Mouse (Mus musculus) limb, embryonic 15.5 days (tissue): ENCODE data around the gene 4930516K23Rik. TPM values are rescaled to one million over a fixed set of nuclear protein-coding genes. Genes with fewer than 3 reads are reported as not detected.

Source experiments
- ATAC-seq: fragments of 200-750 bp; cut with Nextera tagmentation; 2 replicates; pipeline ENCODE4 v1.8.0; 2017; ENCODE audit warnings: low read depth, moderate TSS enrichment; ENCODE audit not compliant: insufficient number of reproducible peaks, low FRiP score, low TSS enrichment
- H3K27ac ChIP-seq: fragments of 300-500 bp; sonication (generic); 2 replicates; pipeline ENCODE4 v1.5.1; 2015; ENCODE audit warnings: moderate library complexity, mild to moderate bottlenecking, inconsistent platforms
- H3K27me3 ChIP-seq: fragments of 300-500 bp; sonication (generic); 2 replicates; pipeline ENCODE4 v1.6.1; 2015; ENCODE audit warnings: inconsistent platforms
- H3K36me3 ChIP-seq: fragments of 300-500 bp; sonication (generic); 2 replicates; pipeline ENCODE4 v1.6.1; 2015; ENCODE audit warnings: inconsistent platforms
- H3K4me1 ChIP-seq: fragments of 300-500 bp; sonication (generic); 2 replicates; pipeline ENCODE4 v1.6.1; 2015; ENCODE audit warnings: inconsistent platforms
- H3K4me2 ChIP-seq: fragments of 300-500 bp; sonication (generic); 2 replicates; pipeline ENCODE4 v1.6.1; 2015; ENCODE audit warnings: mild to moderate bottlenecking, inconsistent platforms
- H3K4me3 ChIP-seq: fragments of 300-500 bp; sonication (generic); 2 replicates; pipeline ENCODE4 v1.5.1; 2015; ENCODE audit warnings: mild to moderate bottlenecking, inconsistent platforms
- H3K9ac ChIP-seq: fragments of 300-500 bp; sonication (generic); 2 replicates; pipeline ENCODE4 v1.6.1; 2015; ENCODE audit warnings: inconsistent platforms
- H3K9me3 ChIP-seq: fragments of 300-500 bp; sonication (generic); 2 replicates; pipeline ENCODE4 v1.6.1; 2016; ENCODE audit warnings: inconsistent platforms
- WGBS: fragments of 180-500 bp; shearing (Covaris S2); methylation state at CpG from one replicate; pipeline ENCODE4 v1.1.7; 2015; 5-methylcytosine and 5-hydroxymethylcytosine counted together
- polyA plus RNA-seq: library from polyadenylated mRNA; unstranded; fragments of >200 nt; fragmentation: Nextera tagmentation; extraction: Ambion mirVana; gene quantifications from 2 replicates; pipeline ENCODE4 v1.2.1, GENCODE M21; 2015

4930516K23Rik gene
- polyA plus RNA-seq, 1 experiment from 2014 or later, result not detected

- Histone ChIP-seq H3K9ac (no peak overlapping the region), H3K4me2 (no peak overlapping the region), H3K4me3 (no peak overlapping the region), H3K36me3 (no peaks in the 10 kb centered on the region), H3K9me3 (no peaks in the 10 kb centered on the region), H3K27ac (no peak overlapping the region), H3K27me3 (no peaks in the 10 kb centered on the region), H3K4me1 (no peaks in the 10 kb centered on the region)
- 82% methylated on average over 1 of the region's 1 CpGs for WGBS
- ATAC-seq, result no peak
Measured at GRCm38 (mm10) chr7:104018953-104019352, 42.3 kb downstream of the 4930516K23Rik start.

DNA sequence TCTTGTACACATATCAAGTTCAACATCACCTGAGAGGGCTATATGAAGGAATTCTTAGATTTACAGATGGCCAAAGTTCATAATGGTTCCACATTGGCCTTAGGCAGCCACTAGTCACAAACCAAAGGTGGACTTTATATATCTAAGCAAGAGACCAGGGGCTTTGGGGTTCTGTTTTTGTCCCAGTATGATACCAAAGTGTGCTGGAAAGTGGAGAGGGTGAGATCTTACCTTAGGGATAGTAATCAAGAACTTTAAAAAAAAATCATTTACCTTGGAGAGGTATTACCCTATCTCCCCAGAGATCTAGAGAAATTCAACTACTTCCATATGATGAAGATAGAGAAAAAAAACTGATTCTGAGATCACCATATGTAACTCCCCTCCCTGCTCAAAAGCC is 44.0 kb downstream of the 4930516K23Rik start, which contains the start of gene Olfr639:
Gene Olfr639, minus strand, starts transcription at position 101 of the 400 bp plus-strand sequence.
- H3K27me3 ChIP-seq, result no peaks in the 10 kb centered on the region
- H3K4me3 ChIP-seq, result no peak within 1 kb of the TSS
- H3K4me2 ChIP-seq, result no peak within 1 kb of the TSS
- no peaks in the 10 kb centered on the region for H3K4me1 ChIP-seq
- H3K36me3 ChIP-seq, result no peaks in the 10 kb centered on the region
- no peaks in the 10 kb centered on the region for H3K9me3 ChIP-seq
- no peak within 1 kb of the TSS for H3K9ac ChIP-seq
- no peak for ATAC-seq
- H3K27ac ChIP-seq, result no peak within 1 kb of the TSS

Other genes starting within 250 kb of the 4930516K23Rik start
- 3,412 and 3,951 TPM in 2 replicates for gene Hbb-bt, start 247.4 kb downstream of the 4930516K23Rik start, polyA plus RNA-seq
- gene Hbb-bs, start 233.3 kb downstream of the 4930516K23Rik start, polyA plus RNA-seq, result 10,346 and 10,923 TPM in 2 replicates
- not detected in 2 replicates for gene Hbb-bh2, start 220.9 kb downstream of the 4930516K23Rik start, polyA plus RNA-seq
- gene Hbb-bh1, start 218.3 kb downstream of the 4930516K23Rik start, polyA plus RNA-seq, result 3.2 and 5.3 TPM in 2 replicates
- gene Hbb-y, start 208.2 kb downstream of the 4930516K23Rik start, polyA plus RNA-seq, result 236 and 533 TPM in 2 replicates
- gene Olfr66, start 175.2 kb downstream of the 4930516K23Rik start, polyA plus RNA-seq, result not detected in 2 replicates
- gene Olfr64, start 167.0 kb downstream of the 4930516K23Rik start, polyA plus RNA-seq, result not detected in 2 replicates
- not detected in 2 replicates for gene Olfr65, start 158.0 kb downstream of the 4930516K23Rik start, polyA plus RNA-seq
- not detected in 2 replicates for gene Olfr631, start 132.6 kb downstream of the 4930516K23Rik start, polyA plus RNA-seq
- not detected in 2 replicates for gene Olfr632, start 127.1 kb downstream of the 4930516K23Rik start, polyA plus RNA-seq
- gene Olfr633, start 117.0 kb downstream of the 4930516K23Rik start, polyA plus RNA-seq, result not detected in 2 replicates
- gene Olfr635, start 90.3 kb downstream of the 4930516K23Rik start, polyA plus RNA-seq, result not detected in 2 replicates
- gene Olfr638, start 62.7 kb downstream of the 4930516K23Rik start, polyA plus RNA-seq, result not detected in 2 replicates
- not detected in 2 replicates for gene Olfr639, start 44.1 kb downstream of the 4930516K23Rik start, polyA plus RNA-seq
- gene Olfr640, start 35.9 kb downstream of the 4930516K23Rik start, polyA plus RNA-seq, result not detected in 2 replicates
- gene Olfr641, start 26.0 kb downstream of the 4930516K23Rik start, polyA plus RNA-seq, result not detected in 2 replicates
- gene Olfr642, start 8.8 kb downstream of the 4930516K23Rik start, polyA plus RNA-seq, result not detected in 2 replicates
- not detected in 2 replicates for gene Olfr644, start 10.4 kb upstream of the 4930516K23Rik start, polyA plus RNA-seq
- gene Olfr645, start 24.0 kb upstream of the 4930516K23Rik start, polyA plus RNA-seq, result not detected in 2 replicates
- gene Olfr646, start 43.4 kb upstream of the 4930516K23Rik start, polyA plus RNA-seq, result not detected in 2 replicates
- not detected in 2 replicates for gene Ubqln5, start 68.4 kb upstream of the 4930516K23Rik start, polyA plus RNA-seq
- gene Olfr643, start 76.0 kb upstream of the 4930516K23Rik start, polyA plus RNA-seq, result not detected in 2 replicates
- gene Ubqln3, start 81.8 kb upstream of the 4930516K23Rik start, polyA plus RNA-seq, result not detected in 2 replicates
- gene Ubqlnl, start 89.1 kb upstream of the 4930516K23Rik start, polyA plus RNA-seq, result not detected in 2 replicates
- gene Olfm5, start 103.4 kb upstream of the 4930516K23Rik start, polyA plus RNA-seq, result not detected in 2 replicates
- gene Olfr648, start 121.9 kb upstream of the 4930516K23Rik start, polyA plus RNA-seq, result 0.11 and 0.24 TPM in 2 replicates
- not detected in 2 replicates for gene Olfr649, start 134.5 kb upstream of the 4930516K23Rik start, polyA plus RNA-seq
- gene Trim6, start 157.3 kb upstream of the 4930516K23Rik start, polyA plus RNA-seq, result 0.50 and 0.61 TPM in 2 replicates
- 1.8 and 1.9 TPM in 2 replicates for gene Trim34a, start 183.0 kb upstream of the 4930516K23Rik start, polyA plus RNA-seq
- 0.26 and 0.37 TPM in 2 replicates for gene Trim5, start 226.6 kb upstream of the 4930516K23Rik start, polyA plus RNA-seq